Mouse (Mus musculus) heart, postnatal 0 days (tissue): ENCODE measurements around the gene Galnt17. TPM values are rescaled to one million over a fixed set of nuclear protein-coding genes. Genes with fewer than 3 reads are reported as not detected.

ENCODE experiments used
- ATAC-seq: fragments of 200-750 bp; cut with Nextera tagmentation; 2 replicates; pipeline ENCODE4 v1.8.0; 2017; ENCODE audit warnings: low read depth, moderate number of reproducible peaks, moderate library complexity; ENCODE audit not compliant: insufficient read depth
- DNase-seq: peaks from one replicate; pipeline ENCODE4 v3.0.0-alpha.2; 2016; ENCODE audit warnings: low spot score
- H3K27ac ChIP-seq: fragments of 300-500 bp; sonication (generic); 2 replicates; pipeline ENCODE4 v1.5.1; 2014; ENCODE audit warnings: low read depth, mild to moderate bottlenecking
- H3K27me3 ChIP-seq: fragments of 300-500 bp; sonication (generic); 2 replicates; pipeline ENCODE4 v1.6.1; 2014; ENCODE audit warnings: low read length, mixed read lengths; ENCODE audit not compliant: control insufficient read depth, insufficient read depth
- H3K36me3 ChIP-seq: fragments of 300-500 bp; sonication (generic); replicated peaks from 2 replicates; pipeline ENCODE4 v1.6.1; 2014; ENCODE audit warnings: low read length, mixed read lengths; ENCODE audit not compliant: control insufficient read depth, insufficient read depth
- H3K4me1 ChIP-seq: fragments of 300-500 bp; sonication (generic); 2 replicates; pipeline ENCODE4 v1.6.1; 2014; ENCODE audit warnings: antibody characterized with exemption; ENCODE audit not compliant: control insufficient read depth, insufficient read depth
- H3K4me2 ChIP-seq: fragments of 300-500 bp; sonication (generic); 2 replicates; pipeline ENCODE4 v1.6.1; 2014; ENCODE audit warnings: low read depth, mild to moderate bottlenecking, low read length, moderate library complexity
- H3K4me3 ChIP-seq: fragments of 300-500 bp; sonication (generic); 2 replicates; pipeline ENCODE4 v1.5.1; 2014; ENCODE audit warnings: low read depth, low read length
- H3K9ac ChIP-seq: fragments of 300-500 bp; sonication (generic); replicated peaks from 2 replicates; pipeline ENCODE4 v1.6.1; 2014; ENCODE audit warnings: low read depth, low read length, mixed read lengths
- H3K9me3 ChIP-seq: fragments of 300-500 bp; sonication (generic); replicated peaks from 2 replicates; pipeline ENCODE4 v1.6.1; 2016; ENCODE audit warnings: low read length; ENCODE audit not compliant: control insufficient read depth
- CTCF ChIP-seq: IDR thresholded peaks from 2 replicates; pipeline ENCODE4 v1.5.1; 2016; ENCODE audit warnings: antibody characterized with exemption, control low read depth, low read depth
- EP300 ChIP-seq: IDR thresholded peaks from 2 replicates; pipeline ENCODE4 v1.6.1; 2016; ENCODE audit warnings: antibody characterized with exemption, low read depth
- WGBS: fragments of 180-500 bp; shearing (Covaris S2); extraction: QIAGEN DNeasy Blood & Tissue Kit; methylation state at CpG from one replicate; pipeline ENCODE4 v1.1.7; 2014; 5-methylcytosine and 5-hydroxymethylcytosine counted together
- polyA plus RNA-seq: library from polyadenylated mRNA; unstranded; fragments of >200 nt; fragmentation: Nextera tagmentation; extraction: Ambion mirVana; gene quantifications from 2 replicates; pipeline ENCODE4 v1.2.1, GENCODE M21; 2015
- total RNA-seq: library from RNA; depleted of rRNA; stranded (reverse); fragments of >200 nt; gene quantifications from 2 replicates; pipeline ENCODE4 v1.2.3, GENCODE M21; 2014; ENCODE audit warnings: low replicate concordance

Gene Galnt17
- total and polyA plus RNA-seq, 2 experiments from 2014 or later = 0.30 to 3.2 TPM

DNA sequence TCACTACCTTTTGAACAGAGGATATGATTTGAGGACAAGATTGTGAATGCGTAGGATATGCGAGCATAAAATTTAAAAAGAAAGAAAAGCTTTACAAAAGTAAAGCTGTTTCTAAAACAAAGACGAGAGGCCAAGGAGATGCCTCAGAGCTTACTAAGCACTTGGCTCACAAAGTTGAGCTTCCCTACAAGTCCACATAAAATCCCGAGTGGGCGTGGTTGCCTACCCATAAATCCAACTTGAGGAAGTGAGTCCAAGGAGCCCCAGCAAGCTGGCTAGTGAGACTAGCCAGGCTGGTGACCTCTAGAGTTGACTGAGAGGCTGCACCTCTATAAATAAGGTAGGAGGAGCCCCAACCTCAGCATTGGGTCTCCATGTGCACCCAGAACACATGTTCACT is 299.8 kb downstream of the Galnt17 start:
- 85% methylated on average over 5 of the region's 5 CpGs for WGBS
- H3K9ac ChIP-seq = no peak overlapping the region
- no peaks in the 10 kb centered on the region for H3K36me3 ChIP-seq
- no peak overlapping the region for H3K4me3 ChIP-seq
- H3K4me1 ChIP-seq = no peaks in the 10 kb centered on the region
- ATAC-seq (no peak), DNase-seq (no peak)
- TF ChIP-seq CTCF (no peak), EP300 (no peak)
- no peaks in the 10 kb centered on the region for H3K9me3 ChIP-seq
- no peak overlapping the region for H3K27ac ChIP-seq
- H3K27me3 ChIP-seq = no peaks in the 10 kb centered on the region
- H3K4me2 ChIP-seq = no peak overlapping the region

- WGBS = 62% methylated on average over 3 of the region's 3 CpGs
These were observed 300.3 kb downstream of the Galnt17 start for GRCm38 (mm10) chr5:131007871-131008505.

DNA sequence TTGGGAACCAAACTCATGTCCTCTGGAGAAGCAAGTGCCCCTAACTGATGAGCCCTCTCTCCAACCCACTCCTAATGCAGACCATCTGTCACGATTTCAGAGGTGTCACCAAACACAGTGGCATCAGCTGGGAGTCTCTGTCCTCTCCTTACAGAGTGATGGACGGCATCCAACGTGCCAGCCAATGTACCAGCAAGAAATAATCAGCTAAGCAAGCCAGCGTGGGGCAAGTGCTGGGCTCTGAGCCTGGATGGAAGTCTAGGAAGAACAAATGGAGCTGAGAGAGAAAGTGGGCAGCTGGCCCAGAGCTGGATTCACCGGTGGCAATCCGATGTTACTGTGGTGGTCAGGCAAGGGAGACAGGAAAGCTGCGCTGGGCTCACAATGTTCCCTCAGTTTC is 301.1 kb downstream of the Galnt17 start:
- H3K4me3 ChIP-seq = no peak overlapping the region
- H3K9ac ChIP-seq = no peak overlapping the region
- H3K4me2 ChIP-seq = no peak overlapping the region
- H3K9me3 ChIP-seq = no peaks in the 10 kb centered on the region
- H3K27ac ChIP-seq = no peak overlapping the region
- H3K36me3 ChIP-seq = no peaks in the 10 kb centered on the region
- TF ChIP-seq CTCF (no peak), EP300 (no peak)
- DNase-seq = no peak
- no peak for ATAC-seq
- WGBS = 56% methylated on average over 7 of the region's 7 CpGs
- H3K4me1 ChIP-seq = no peaks in the 10 kb centered on the region
- H3K27me3 ChIP-seq = no peaks in the 10 kb centered on the region

More at GRCm38 (mm10) chr5:131007871-131008505, 300.3 kb downstream of the Galnt17 start:
- DNase-seq = peak; percentile 6
- Histone ChIP-seq H3K4me1 (no peaks in the 10 kb centered on the region), H3K9me3 (no peaks in the 10 kb centered on the region), H3K9ac (no peak overlapping the region), H3K27me3 (no peaks in the 10 kb centered on the region), H3K27ac (no peak overlapping the region), H3K36me3 (no peaks in the 10 kb centered on the region), H3K4me2 (no peak overlapping the region), H3K4me3 (no peak overlapping the region)
- ATAC-seq = no peak
- TF ChIP-seq CTCF = peak; percentile 68
- TF ChIP-seq EP300 = no peak

DNA sequence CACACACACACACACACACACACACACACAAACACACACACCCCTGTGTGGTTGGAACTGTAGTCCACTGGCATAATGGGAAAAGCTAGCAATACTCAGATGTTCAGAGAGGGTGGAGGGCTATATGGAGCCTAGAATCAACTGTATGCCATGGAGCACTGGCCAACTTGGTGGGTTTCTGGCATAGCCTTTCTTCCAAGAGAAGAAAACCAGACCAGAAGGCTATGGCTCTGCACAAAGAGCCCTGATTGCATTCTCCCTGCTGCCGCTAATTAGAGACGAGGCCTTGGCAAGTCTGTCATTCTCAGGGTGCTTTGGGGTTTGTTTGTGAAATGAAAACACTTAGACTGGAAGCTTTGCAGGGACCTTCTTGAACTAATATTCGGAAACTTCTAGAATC is 301.8 kb downstream of the Galnt17 start:
- H3K36me3 ChIP-seq = no peaks in the 10 kb centered on the region
- no peaks in the 10 kb centered on the region for H3K27me3 ChIP-seq
- H3K4me2 ChIP-seq = no peak overlapping the region
- 78% methylated on average over 3 of the region's 3 CpGs for WGBS
- H3K9me3 ChIP-seq = no peaks in the 10 kb centered on the region
- H3K4me1 ChIP-seq = no peaks in the 10 kb centered on the region
- no peak overlapping the region for H3K9ac ChIP-seq
- H3K27ac ChIP-seq = no peak overlapping the region
- DNase-seq (no peak), ATAC-seq (no peak)
- H3K4me3 ChIP-seq = no peak overlapping the region
- TF ChIP-seq CTCF (no peak), EP300 (no peak)

- H3K27me3 ChIP-seq = no peaks in the 10 kb centered on the region
- WGBS = 69% methylated on average over 2 of the region's 2 CpGs
- DNase-seq (no peak), ATAC-seq (no peak)
- H3K27ac ChIP-seq = no peak overlapping the region
- H3K4me2 ChIP-seq = no peak overlapping the region
- no peak for TF ChIP-seq CTCF
- no peak for TF ChIP-seq EP300
- H3K9ac ChIP-seq = no peak overlapping the region
- no peak overlapping the region for H3K4me3 ChIP-seq
- no peaks in the 10 kb centered on the region for H3K9me3 ChIP-seq
- no peaks in the 10 kb centered on the region for H3K36me3 ChIP-seq
- H3K4me1 ChIP-seq = no peaks in the 10 kb centered on the region
These were observed 307.7 kb downstream of the Galnt17 start for GRCm38 (mm10) chr5:131000572-131000971.

GRCm38 (mm10) chr5:130979321-130979720 is 329.0 kb downstream of the Galnt17 start:
- ATAC-seq (no peak), DNase-seq (no peak)
- WGBS = 73% methylated on average over 8 of the region's 8 CpGs
- Histone ChIP-seq H3K36me3 (no peaks in the 10 kb centered on the region), H3K4me2 (no peak overlapping the region), H3K4me3 (no peak overlapping the region), H3K27me3 (no peaks in the 10 kb centered on the region), H3K4me1 (no peaks in the 10 kb centered on the region), H3K9me3 (no peaks in the 10 kb centered on the region), H3K27ac (no peak overlapping the region), H3K9ac (no peak overlapping the region)
- TF ChIP-seq EP300 (no peak), CTCF (no peak)
